Mouse (Mus musculus) small intestine, adult 2 months (tissue): ENCODE data around the gene Hpca.

ENCODE experiments used
- CTCF ChIP-seq: fragments of 200-500 bp; IDR thresholded peaks from 2 replicates; pipeline ENCODE4 v1.5.1; 2012; ENCODE audit warnings: low read depth, mild to moderate bottlenecking, control low read depth, inconsistent platforms, low read length, moderate library complexity, mixed read lengths; ENCODE audit not compliant: insufficient replicate concordance, insufficient read length; ENCODE audit errors: extremely low read depth
- POLR2A ChIP-seq: fragments of 200-500 bp; IDR thresholded peaks from 2 replicates; pipeline ENCODE4 v1.6.1; 2012; ENCODE audit warnings: low read depth, mild to moderate bottlenecking, control low read depth, inconsistent platforms, low read length, moderate library complexity

- TF ChIP-seq CTCF (no peak), POLR2A (no peak)
Measured at GRCm38 (mm10) chr4:129087850-129088249, 34.0 kb downstream of the Hpca start.
